Mouse (Mus musculus) MEL-GATA-1-ER (cell line): Measurements from ENCODE around the gene 1110008L16Rik.
A peak's percentile ranks its signal among the peaks of the same experiment; 100 is the strongest.
"Not testable (repeated sequence)": the region's sequence is repeated elsewhere in the genome, so short reads cannot be mapped to it uniquely, and the experiment has no call there.

Source experiments
- DNase-seq: peaks from one replicate; pipeline ENCODE4 v3.0.0-alpha.2; 2012; ENCODE audit warnings: low read depth; ENCODE audit errors: extremely low read depth

1110008L16Rik gene

DNA sequence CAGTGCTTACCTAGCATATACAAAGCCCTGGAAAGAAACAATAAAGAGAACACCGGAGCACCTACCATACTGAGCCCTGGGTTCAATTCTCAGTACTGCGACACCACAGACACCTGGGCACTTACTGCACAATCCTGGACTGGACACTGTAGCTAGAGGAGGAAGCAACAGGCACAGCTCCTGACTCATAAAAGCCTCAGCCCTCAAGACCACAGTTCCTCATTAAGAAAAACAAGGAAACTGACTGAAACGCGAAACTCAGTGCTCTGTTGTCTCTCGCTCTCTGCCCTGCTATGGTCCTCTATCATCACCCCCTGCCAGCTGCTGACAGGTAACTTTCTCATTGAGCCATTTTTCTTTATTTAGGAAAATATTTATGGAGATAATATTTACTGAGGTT lies at the start of gene 1110008L16Rik:
Gene 1110008L16Rik (plus strand): TSS at position 242 of the 400 bp plus-strand sequence.
- DNase-seq: no peak

DNA sequence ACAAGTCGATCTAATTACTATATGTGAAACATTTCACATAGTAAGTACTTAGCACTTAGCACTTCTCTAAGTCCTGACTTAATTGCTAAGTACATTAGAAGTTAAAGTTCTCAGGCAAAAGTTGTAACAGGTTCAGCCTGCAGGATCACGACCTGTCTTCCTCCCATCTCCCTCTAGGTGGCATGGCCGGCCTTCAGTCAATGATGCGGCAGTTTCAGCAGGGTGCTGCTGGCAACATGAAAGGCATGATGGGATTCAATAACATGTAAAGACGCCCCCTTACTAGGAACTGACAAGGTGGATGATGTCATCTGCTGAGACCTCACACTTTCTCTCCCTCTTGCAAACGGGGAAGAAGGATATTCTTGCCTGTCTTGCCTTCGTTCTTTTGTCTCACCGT lies 37.4 kb upstream of the 1110008L16Rik start:
- DNase-seq: not testable (repeated sequence)

DNA sequence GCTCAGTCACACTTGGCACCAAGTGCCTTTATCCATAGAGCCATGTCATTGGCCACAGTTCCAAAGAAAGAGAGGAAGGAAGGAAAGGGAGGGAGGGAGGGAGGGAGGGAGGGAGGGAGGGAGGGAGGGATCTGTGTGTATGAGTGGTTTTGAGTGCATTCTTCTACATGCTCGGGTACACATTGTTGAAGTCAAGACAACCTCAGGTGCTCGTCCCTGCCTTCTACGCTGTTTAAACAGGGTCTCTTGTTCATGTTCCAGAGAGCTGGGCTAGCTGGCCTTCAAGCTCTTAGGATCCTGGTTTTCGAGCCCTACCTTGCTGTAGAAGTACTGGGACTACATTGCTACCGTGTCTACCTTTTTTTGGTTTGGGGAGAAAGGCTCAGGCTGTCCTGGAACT lies 36.0 kb upstream of the 1110008L16Rik start:
- DNase-seq: not testable (repeated sequence)

DNA sequence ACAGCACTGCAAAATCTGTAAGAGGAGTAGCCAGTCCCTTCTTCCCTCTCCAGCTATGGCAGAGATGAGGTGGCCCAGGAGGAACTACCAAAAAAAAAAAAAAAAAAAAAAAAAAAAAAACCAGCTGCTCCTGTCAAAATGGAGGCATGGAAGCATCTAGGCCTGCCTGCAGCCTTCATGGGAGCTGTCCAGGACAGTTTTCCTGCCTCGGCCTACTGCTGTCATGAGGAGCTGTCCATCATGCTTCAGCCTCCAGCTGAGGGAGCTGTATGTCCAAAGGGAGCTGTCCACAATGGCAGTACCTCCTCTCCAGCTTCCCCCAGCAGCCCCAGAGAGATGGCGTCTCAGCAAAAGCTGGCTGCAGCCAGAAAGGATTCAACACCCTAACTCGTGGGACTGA lies 27.1 kb upstream of the 1110008L16Rik start:
- no peak for DNase-seq

DNA sequence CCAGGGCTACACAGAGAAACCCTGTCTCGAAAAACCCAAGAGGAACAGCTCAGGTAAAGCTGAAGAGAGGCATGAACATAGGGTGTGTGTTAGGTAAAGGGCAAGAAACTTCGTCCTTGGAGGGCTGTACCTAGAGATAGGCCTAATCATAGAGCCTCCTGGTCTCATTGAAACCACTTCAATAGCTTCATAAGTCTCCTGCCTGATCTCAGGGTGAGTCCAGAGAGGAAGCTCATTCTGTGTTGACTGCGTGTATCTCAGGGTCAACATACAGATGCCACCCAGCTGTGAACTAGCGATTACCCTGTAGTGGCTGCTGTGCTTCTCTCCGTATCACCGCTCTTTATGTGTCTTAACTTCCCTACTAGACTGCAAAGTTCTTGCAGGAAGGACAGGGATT lies 21.8 kb upstream of the 1110008L16Rik start:
- DNase-seq: not testable (repeated sequence)

DNA sequence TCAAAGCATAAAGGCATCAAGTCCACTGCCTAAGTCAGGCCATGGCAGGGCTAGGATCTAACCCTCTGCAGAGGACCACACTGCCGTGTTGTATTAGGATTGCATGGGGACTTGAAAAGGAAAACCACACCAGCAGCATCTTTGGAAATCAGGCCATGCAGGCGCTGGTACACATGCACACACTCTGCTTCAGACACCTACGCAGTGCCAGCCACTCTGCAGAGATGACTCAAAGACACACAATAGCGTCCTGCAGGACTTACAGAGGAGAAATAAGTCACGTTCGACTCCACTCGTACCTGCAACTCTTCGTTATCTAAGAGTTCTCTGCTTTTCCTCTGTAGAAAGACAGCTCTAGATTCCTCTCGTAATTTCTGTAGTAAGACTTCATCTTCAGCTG lies 1.3 kb upstream of the 1110008L16Rik start:
- no peak for DNase-seq

DNA sequence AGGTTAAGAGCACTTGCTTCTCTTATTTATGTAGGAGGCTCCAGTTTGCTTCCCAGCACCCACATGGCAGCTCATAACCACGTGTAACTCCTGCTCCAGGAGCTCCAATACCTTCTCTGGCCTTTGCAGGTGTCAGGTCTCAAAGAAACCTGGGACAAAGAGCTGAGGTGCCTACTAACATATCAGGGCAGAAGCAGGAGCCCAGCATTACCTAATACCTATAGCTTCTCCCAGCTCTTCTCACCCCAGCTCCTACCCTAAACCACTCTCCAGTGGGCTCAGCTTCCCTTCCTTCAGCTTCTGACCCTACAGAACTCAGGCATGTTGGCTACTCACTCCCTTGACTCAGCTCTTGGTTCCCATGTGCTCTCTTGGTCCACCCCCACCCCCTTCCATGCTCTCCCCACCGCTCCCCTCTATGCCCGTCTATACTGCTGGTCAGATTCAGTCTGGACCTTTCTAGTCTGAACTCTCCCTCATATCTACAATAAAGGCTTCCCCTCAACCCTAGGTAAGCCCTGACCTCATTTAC lies 1.5 kb downstream of the 1110008L16Rik start:
- no peak for DNase-seq

DNA sequence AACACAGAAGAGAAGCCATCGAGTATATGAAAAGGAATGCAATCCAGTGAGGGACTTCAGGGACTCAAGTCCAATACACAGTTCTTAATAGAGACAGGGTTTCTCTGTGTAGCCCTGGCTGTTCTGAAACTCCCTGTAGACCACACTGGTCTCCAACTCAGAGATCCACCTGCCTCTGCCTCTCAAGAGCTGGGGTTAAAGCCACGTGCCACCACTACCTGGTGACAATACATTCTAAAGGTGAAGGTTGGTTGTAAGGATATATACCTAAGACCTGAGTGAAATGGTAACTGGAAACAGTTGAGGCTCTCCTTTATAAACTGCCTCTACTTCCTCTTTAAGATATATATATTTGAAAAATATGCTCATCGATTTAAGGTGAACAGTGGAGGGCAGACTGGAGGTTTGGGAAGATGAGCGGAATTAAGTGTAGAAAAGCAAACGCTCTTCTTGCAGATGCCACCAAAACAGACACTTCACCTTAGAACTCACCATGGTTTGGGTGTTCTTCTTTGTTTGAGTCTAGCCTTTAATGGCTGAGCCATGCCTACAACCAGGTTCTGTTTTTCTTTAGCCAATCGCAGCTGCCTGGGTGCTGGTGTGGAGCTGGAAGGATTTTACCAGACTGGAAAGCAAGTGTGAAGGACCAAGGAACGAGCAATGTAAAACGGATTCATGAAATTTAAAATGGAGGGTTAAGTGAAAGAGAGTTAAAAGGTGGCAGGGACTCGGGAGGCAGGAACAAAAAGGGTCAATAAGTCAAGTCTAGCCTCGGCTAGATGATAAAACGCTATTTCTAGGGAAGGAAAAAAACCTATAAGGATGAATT lies 2.3 kb downstream of the 1110008L16Rik start:
- DNase-seq: peak; percentile 57

DNA sequence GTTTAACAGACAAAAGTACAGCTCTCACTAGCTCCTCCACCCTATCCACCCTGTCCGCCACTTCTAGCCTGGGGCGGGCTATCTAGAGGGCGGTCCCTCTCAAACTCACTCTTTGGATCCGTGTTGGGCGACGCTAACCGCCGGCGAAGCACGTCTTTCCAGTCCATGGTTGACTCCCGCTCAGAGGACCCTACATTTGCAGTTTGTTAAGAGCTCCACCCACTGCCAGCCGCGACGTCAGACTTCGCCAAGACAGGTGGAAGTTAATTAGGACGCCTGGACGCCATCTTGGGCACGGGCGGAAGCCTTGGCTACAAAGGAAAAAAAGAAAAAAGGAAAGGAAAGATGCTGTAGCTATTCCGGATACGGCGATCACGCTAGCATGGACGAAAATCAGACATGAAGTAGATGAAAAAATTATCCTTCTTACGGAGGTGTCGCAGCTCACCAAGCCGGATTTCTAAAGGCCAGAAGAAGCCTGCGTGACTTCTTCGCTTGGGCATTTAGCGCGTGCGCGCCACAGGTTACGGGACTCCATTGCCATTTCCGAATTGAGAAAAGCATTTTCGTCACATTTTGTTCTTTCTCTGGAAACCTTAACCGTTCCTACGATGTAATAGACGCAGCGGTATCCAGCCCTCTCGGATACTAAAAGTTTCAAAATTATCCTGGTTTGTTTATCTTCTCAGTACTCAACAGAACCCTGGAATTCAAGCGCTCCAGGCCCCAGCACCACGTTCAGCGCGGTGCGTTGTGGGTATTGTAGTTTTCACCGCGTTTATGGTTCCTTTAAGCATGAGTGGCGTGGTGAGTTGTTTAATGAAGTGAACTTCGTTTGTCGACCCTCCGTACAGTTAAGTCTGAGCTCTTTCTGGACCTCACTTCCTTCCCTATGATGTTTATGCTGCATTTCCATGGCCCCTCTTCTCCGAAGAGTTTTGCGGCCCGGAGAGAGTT lies 3.4 kb downstream of the 1110008L16Rik start, which contains the start of gene Ppp2r3c:
Gene Ppp2r3c (minus strand): TSS at position 514 of the 957 bp plus-strand sequence.
- DNase-seq: peak; percentile 97

DNA sequence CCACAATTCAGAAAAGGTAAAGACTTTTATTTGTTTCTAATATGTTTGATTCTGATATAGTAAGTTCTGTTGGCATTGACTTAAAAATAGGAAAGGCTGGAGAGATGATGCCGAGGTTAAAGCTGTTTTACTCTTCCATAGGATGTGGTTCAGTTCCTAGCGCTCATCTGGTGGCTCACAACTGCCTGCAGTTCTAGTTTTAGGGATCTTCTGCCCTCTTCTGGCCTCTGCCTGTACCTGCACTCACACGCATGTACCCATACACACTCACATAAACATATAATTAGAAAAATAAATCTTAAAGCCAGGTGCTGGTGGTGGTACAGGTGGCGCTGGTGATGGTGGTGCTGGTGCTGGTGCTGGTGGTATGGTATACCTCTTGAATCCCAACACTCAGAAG lies 7.0 kb downstream of the 1110008L16Rik start:
- DNase-seq: no peak

DNA sequence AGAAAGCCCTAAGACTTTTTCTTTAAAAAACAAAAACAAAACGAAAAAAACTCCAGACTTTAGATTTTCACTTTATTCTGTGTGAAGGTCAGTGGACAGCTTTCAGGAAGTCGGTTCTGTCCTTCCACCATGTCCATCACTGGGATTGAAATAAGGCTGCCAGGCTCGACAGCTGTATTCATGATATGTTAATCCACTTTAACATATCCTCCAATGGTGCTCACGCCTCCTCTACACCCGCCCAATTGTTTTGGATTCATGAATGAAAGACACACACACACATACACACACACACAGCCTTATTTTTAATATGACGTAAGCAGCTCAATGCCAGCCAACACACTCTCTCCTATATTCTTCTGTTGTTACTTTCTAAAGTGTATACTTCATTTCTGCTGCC lies 8.2 kb downstream of the 1110008L16Rik start:
- no peak for DNase-seq

DNA sequence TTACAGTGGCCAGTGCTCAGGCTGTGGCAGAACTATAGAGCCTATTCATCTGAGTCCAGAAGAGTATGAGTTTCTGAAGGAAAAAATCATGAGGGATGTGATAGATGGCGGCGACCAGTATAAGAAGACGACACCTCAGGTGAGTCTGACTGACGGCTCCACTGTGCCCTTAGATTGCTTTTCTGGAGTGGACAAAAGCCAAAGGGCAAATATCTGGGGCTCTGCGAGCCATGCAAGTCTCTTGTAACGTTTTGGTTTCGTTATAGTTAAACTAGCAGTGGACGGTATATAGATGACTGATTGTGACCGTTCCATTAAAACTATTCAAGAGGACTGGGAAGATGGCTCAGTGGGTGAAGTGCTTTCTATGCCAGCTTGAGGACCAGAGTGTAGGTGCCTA lies 9.4 kb downstream of the 1110008L16Rik start:
- no peak for DNase-seq

DNA sequence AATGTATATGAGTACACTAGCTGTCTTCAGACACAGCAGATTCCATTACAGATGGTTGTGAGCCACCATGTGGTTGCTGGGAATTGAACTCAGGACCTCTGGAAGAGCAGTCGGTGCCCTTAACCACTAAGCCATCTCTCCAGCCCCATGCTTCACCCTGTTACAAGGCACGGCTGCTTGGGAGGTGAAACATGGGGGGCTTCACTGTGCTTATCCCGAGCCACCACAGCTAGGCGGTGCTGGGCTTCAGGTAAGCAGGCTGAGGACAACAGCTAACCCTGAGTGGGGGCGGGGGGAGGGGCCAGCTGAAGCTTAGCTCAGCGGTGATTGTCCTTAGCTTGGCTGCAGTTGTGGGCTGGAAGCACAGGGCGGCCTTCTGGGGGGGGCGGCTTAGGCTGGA lies 10.1 kb downstream of the 1110008L16Rik start:
- DNase-seq: no peak

DNA sequence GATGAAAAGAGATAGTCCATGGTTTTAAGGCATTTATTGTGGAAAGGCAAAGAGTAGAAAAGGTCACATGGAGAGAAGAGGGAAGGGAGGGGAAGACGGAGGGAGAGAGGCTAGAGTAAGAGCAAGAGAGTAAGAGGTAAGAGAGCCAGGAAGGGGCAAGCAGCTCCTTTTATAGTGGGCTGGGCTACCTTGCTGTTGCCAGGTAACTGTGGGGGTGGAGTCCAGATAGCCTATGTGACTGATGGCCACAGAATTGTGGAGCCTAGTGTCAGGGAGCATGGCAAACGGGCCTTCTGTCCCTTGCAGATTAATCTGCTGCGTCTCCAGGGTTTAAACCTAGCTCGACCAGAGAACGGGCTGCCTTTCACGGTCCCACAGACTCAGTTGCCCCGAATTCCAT lies 12.5 kb downstream of the 1110008L16Rik start:
- DNase-seq: no peak

DNA sequence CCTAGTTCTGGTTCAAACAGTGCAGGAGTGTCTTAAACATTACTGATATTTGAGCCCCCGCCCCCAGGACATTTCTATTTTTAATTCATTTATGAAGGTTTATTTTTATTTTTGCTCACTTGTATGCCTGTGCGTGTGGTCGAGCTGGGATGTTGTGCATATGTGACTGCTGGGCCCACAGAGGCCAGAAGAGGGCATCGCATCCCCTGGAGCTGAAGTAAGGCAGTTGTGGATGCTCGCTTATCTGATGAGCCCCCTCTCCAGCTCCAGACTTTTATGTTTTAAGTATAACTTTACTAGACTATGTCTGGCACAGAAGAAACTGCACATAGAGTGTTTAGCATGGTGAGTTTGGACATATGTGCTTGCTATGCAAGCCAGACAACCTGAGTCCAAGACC lies 14.5 kb downstream of the 1110008L16Rik start:
- DNase-seq: no peak

DNA sequence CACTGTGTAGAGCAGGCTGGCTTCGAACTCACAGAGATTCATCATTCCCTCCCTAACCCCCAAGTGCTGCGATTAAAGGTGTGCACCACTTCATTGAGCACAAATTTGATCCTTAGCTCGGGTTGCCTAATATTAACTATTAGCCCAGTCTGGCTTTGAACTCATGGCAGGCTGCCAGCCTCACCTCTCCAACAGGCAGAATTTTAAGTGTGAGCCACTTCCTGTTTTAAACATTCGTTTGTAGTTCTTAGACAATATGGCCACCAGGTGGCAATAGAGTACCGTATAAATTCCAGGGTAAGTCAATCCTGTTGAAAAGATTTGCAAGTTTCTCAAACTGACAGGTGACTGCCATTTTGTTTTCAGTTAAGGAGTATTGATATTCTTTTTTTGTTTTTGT lies 15.8 kb downstream of the 1110008L16Rik start:
- DNase-seq: peak; percentile 92

DNA sequence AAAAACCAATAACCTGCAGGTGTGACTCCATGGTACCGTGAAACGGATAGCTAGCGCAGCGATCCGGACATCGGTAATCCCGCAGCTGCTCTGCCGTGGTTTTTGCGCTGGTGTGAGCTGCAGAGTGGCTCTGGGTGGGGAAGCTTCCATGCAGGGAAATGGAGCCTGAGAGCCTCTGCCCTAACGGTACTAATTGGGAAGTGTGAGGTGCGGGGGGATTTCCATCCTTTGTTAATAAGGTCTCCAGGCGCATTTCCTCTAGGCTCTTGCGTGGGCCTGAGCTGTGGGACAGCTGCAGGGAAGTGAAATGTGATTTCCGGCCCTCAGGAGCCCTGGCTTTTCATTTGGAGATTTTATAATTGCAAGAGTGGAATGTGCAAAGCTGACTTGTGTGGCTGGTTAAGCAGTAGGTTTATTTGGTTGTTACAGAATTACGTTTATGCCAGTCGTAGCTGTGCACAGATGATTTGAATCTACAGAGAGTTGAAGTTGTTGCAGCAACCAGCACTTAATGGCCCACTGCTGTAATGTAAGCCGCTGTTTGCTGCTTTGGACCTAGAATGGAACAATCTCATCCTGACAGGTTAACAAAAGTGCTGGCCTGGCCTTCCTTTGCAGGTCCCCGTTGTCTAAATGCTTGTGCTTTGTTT lies 22.4 kb downstream of the 1110008L16Rik start:
- DNase-seq: no peak

DNA sequence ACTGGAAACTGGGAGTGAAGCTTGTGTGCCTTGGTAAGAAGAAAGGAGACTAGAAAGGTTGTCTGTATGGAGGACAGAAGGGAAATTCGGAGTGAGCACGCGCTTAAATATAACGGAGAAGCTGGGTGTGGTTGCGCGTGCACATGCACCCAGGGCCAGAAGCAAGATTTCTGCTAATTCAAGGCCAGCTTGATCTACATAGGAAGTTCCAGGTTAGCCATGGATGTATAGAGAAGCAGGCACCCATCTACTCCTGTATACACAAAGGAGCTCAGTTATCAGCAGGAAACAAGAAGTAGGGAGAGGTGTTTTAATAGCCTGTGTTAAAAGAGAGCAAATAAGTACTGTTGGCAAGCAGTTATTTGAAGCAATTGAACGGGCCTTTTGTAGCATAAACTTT lies 26.3 kb downstream of the 1110008L16Rik start:
- peak; percentile 93 for DNase-seq

DNA sequence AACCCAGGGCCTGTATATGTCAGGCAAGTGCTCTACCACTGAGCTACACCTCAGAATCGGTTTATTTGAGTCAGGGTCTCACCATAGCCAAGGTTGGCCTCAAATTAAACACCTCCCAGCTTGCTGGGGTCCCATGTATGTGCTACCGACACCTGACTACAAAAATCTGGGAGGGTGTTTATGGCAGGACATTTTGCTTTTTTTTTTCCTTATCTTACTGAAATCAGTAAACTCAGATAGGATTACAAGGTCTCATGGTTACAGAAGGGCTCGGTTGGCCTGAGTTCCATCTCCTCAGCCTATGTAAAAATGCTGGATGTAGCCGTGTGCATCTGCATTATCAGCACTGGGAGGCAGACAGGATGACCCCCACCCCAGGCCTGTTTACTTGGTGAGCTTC lies 29.4 kb downstream of the 1110008L16Rik start:
- no peak for DNase-seq

DNA sequence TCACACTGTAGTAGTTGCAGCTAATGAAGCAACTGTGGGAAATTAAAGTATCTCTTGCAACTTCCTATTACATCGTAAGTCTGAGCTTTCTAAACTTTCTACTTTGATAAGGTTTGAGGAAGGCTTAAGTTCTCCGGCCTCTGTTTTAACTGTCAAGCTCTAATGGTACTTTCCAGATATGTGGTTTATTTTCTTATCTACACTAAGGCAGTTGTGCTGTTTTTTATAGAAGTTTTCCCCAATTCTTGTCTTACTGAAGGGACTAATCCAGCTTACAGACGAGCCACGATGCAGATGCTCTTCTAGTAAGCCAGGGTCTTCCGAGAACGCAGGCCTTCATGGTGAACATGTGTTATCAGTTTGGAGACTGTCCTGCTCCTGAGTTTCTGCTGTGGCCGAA lies 30.0 kb downstream of the 1110008L16Rik start:
- DNase-seq: peak; percentile 97

DNA sequence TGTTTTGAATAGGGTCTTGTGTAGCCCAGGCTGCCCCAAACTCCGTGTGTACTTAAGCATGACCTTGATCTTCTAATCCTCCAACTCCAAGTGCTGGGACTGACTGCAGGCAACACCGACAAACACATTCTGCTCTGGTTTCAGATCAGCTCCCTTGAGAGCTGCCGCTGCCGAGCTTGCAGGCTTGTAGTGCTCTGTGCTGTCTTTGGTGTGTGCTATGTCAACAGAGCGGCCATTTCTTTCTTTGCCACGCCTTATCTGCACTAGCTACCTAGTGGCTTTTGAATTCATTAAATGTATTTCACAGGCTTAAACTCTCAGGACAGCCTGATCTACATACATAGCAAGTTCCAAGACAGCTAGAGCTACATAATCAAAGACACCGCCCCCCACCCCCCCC lies 34.3 kb downstream of the 1110008L16Rik start:
- DNase-seq: no peak
